Mouse (Mus musculus) lung, embryonic 15.5 days (tissue): ENCODE results near the gene Gm28053. TPM values are rescaled to one million over a fixed set of nuclear protein-coding genes. Genes with fewer than 3 reads are reported as not detected.
A peak's percentile ranks its signal among the peaks of the same experiment; 100 is the strongest.

Experiments
- ATAC-seq: fragments of 200-750 bp; cut with Nextera tagmentation; 2 replicates; pipeline ENCODE4 v1.8.0; 2017; ENCODE audit warnings: moderate number of reproducible peaks, borderline replicate concordance; ENCODE audit not compliant: low FRiP score, low TSS enrichment; ENCODE audit errors: extremely low read depth
- H3K27ac ChIP-seq: fragments of 300-500 bp; sonication (generic); 2 replicates; pipeline ENCODE4 v1.5.1; 2015; ENCODE audit warnings: moderate library complexity, mild to moderate bottlenecking, inconsistent platforms
- H3K27me3 ChIP-seq: fragments of 300-500 bp; sonication (generic); 2 replicates; pipeline ENCODE4 v1.6.1; 2015; ENCODE audit warnings: inconsistent platforms
- H3K36me3 ChIP-seq: fragments of 300-500 bp; sonication (generic); 2 replicates; pipeline ENCODE4 v1.6.1; 2015; ENCODE audit warnings: inconsistent platforms
- H3K4me1 ChIP-seq: fragments of 300-500 bp; sonication (generic); 2 replicates; pipeline ENCODE4 v1.6.1; 2015; ENCODE audit warnings: inconsistent platforms
- H3K4me2 ChIP-seq: fragments of 300-500 bp; sonication (generic); 2 replicates; pipeline ENCODE4 v1.6.1; 2015; ENCODE audit warnings: inconsistent platforms, mild to moderate bottlenecking, moderate library complexity
- H3K4me3 ChIP-seq: fragments of 300-500 bp; sonication (generic); 2 replicates; pipeline ENCODE4 v1.5.1; 2015; ENCODE audit warnings: mild to moderate bottlenecking, inconsistent platforms
- H3K9ac ChIP-seq: fragments of 300-500 bp; sonication (generic); 2 replicates; pipeline ENCODE4 v1.6.1; 2015; ENCODE audit warnings: inconsistent platforms
- H3K9me3 ChIP-seq: fragments of 300-500 bp; sonication (generic); 2 replicates; pipeline ENCODE4 v1.6.1; 2016; ENCODE audit warnings: inconsistent platforms
- WGBS: fragments of 180-500 bp; shearing (Covaris S2); methylation state at CpG from one replicate; pipeline ENCODE4 v1.1.7; 2015; 5-methylcytosine and 5-hydroxymethylcytosine counted together
- polyA plus RNA-seq: library from polyadenylated mRNA; unstranded; fragments of >200 nt; fragmentation: Nextera tagmentation; extraction: Ambion mirVana; gene quantifications from 2 replicates; pipeline ENCODE4 v1.2.1, GENCODE M21; 2015

The Gm28053 gene
- polyA plus RNA-seq, 1 experiment from 2014 or later, result 4.2 TPM

DNA sequence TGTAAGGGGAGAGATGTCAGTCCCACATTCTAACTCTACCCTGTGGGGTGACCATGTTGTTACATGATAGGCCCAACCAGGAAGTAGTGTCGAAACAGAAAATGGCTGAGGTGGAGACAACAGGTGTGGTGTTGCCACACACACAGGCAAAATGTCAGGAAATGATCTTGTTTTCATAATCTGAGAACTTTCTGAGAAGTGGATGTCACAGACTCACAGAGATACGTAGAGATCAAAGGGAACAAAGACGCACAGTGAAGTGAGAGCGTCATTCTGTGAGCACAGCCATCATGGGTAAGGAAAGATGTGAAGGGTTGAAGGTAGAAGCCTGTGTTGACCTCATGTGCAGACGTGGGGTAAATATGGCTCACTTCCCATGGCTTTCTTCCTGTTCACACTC, 9.4 kb downstream of the Gm28053 start:
- no peak for ATAC-seq
- WGBS, result 75% methylated on average over 5 of the region's 5 CpGs

DNA sequence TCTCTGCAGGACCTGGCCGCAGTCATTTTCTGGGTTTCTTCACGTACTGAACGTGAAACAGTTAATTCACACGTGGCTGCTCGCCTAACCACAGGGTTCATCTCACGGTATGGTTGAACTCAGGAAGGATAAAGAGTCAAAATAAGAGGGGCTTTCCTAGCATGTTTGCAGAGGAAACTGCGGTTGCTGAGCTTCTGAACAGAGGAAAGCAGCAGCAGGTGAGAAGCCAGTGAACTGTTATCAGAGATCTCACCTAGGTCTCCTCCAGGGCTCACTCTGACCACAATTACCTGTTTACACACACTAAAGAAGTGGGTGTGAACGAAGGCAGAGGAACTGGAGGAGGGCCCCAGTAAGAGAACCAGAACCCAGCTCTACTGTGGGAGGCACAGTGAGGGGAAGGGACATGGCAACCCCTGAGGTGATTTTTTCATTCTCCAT, 14.5 kb downstream of the Gm28053 start:
- H3K36me3 ChIP-seq, result no peaks in the 10 kb centered on the region
- H3K4me1 ChIP-seq, result no peaks in the 10 kb centered on the region
- H3K27me3 ChIP-seq, result no peaks in the 10 kb centered on the region
- no peak overlapping the region for H3K27ac ChIP-seq
- H3K4me2 ChIP-seq, result no peak overlapping the region
- H3K9ac ChIP-seq, result no peak overlapping the region
- H3K4me3 ChIP-seq, result no peak overlapping the region
- 39% methylated on average over 8 of the region's 8 CpGs for WGBS
- H3K9me3 ChIP-seq, result no peaks in the 10 kb centered on the region
- ATAC-seq, result no peak

More for the DNA sequence above, 9.4 kb downstream of the Gm28053 start:
- Histone ChIP-seq H3K9ac (no peak overlapping the region), H3K4me3 (no peak overlapping the region), H3K27ac (no peak overlapping the region), H3K4me2 (no peak overlapping the region), H3K4me1 (peaks cover 3% of the 10 kb centered on the region; the same call in 1 of the 2 replicates), H3K36me3 (no peaks in the 10 kb centered on the region), H3K27me3 (no peaks in the 10 kb centered on the region), H3K9me3 (no peaks in the 10 kb centered on the region)

DNA sequence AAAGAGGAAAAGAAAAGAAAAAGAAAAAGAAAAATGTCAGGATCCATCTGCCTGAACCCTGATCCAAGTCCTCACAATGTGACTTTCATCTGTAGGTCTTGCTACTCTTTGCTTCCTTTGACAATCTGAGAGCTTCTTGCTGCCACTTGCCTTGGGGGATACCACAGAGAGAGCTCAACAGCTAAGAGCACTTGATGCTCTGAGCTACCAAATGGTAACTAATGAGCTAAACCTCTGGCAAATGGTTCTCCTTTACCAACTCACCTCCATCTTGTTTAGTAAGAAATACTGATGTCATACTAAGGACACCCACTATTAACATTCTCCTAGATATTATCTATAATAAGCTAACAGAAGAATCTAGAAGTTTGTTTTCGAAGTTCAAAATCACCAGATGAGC, 15.3 kb downstream of the Gm28053 start:
- Histone ChIP-seq H3K27ac (no peak overlapping the region), H3K27me3 (no peaks in the 10 kb centered on the region), H3K9me3 (no peaks in the 10 kb centered on the region), H3K4me1 (no peaks in the 10 kb centered on the region), H3K4me3 (no peak overlapping the region), H3K36me3 (no peaks in the 10 kb centered on the region), H3K4me2 (no peak overlapping the region), H3K9ac (no peak overlapping the region)
- 78% methylated on average over 1 of the region's 1 CpGs for WGBS
- ATAC-seq, result no peak

DNA sequence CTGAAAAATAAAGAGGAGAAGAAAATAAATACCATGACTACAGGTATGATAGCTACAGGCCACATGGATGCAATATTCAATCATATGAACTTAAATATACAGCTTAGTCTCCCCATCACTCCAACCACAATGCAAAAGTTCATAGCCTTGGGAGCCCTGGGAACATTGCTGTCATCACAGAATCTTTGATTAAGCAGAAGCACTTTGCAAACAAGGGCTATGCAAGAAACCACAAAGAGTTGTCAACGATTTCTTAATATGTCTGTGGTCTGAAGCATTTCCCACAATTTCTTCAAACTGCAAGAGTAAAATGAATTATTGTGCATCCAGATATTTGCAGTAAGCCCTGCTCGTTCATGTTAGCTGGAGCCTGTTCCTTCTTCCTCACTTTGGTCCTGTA, 18.6 kb downstream of the Gm28053 start:
- no peak overlapping the region for H3K9ac ChIP-seq
- H3K4me3 ChIP-seq, result no peak overlapping the region
- no peak overlapping the region for H3K4me2 ChIP-seq
- no peaks in the 10 kb centered on the region for H3K36me3 ChIP-seq
- 59% methylated on average over 2 of the region's 2 CpGs for WGBS
- H3K9me3 ChIP-seq, result no peaks in the 10 kb centered on the region
- no peak for ATAC-seq
- peaks cover 12% of the 10 kb centered on the region for H3K4me1 ChIP-seq
- peaks cover 7% of the 10 kb centered on the region for H3K27me3 ChIP-seq
- H3K27ac ChIP-seq, result no peak overlapping the region

DNA sequence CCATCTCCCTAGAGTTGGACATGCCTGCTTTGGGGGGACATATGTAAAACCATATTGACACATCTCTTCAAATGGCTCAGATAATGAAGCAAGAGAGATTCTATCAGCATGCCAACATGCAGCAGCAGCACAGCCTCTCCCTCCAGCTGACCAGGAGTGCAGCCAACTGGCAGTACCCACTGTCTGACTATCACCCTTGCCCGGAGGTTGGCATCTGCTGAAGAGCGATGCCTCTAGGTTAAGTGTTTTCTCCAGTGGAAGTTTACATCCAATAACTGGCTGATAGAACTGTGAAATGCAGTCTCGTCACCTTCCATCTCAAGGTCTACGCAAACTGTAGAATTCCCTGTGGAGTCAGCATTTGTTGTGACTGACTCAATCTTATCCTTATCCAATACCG, 19.3 kb downstream of the Gm28053 start:
- Histone ChIP-seq H3K9me3 (no peaks in the 10 kb centered on the region), H3K27me3 (peaks cover 13% of the 10 kb centered on the region), H3K4me3 (no peak overlapping the region), H3K4me1 (peaks cover 18% of the 10 kb centered on the region), H3K9ac (no peak overlapping the region), H3K36me3 (no peaks in the 10 kb centered on the region), H3K4me2 (no peak overlapping the region), H3K27ac (no peak overlapping the region)
- ATAC-seq, result no peak
- 81% methylated on average over 5 of the region's 5 CpGs for WGBS

DNA sequence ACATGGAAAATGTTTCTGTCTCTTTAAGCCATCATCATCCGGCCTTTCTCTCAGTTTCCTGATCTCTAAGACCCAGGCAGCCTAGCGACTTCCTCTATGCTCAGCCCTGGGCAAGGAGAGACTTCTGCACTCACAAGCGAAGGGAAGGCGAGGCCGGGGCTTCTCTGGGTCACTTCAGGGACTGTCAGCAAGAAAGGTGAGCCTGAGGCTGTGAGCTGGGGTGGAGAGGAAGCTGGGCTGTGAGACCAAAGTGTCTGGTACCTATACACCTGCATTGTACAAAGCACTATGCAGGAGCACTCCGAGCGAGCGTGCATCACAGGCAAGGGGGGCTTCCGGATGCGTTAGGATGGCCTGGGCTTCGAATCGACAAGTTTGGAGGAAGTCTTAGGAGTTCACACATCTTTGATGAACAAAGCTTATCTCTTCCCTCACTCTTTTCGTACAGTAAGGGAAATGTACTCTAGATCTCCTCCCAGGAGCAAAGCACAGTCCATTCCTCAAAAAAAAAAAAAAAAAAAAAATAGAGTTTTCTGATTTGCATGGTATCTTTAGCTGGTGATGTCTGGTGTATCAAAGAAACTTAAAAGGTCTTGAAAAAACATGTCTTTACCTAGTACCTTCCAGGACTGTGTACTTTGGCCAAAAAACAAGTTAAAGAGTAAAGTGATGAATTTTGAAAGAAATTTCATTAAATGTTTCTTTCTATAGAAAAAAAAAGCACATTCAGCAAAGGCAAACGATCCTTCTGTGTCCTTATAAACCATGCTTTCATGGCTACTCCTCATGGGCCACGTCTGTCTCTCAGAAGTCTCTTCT, 20.8 kb downstream of the Gm28053 start, which contains the start of gene Gimap1:
Gene Gimap1 (plus strand): TSS at position 94 of the 819 bp plus-strand sequence.
- Histone ChIP-seq H3K9me3 (no peaks in the 10 kb centered on the region), H3K9ac (peak within 1 kb of the TSS; percentile 27; the same call in 1 of the 2 replicates), H3K4me3 (peak within 1 kb of the TSS; percentile 33), H3K27me3 (peaks cover 25% of the 10 kb centered on the region), H3K27ac (peak within 1 kb of the TSS; percentile 65; the same call in 1 of the 2 replicates), H3K4me2 (peak within 1 kb of the TSS; percentile 78), H3K36me3 (no peaks in the 10 kb centered on the region), H3K4me1 (peaks cover 24% of the 10 kb centered on the region)
- 58% methylated on average over 15 of the region's 15 CpGs for WGBS
- no peak for ATAC-seq

DNA sequence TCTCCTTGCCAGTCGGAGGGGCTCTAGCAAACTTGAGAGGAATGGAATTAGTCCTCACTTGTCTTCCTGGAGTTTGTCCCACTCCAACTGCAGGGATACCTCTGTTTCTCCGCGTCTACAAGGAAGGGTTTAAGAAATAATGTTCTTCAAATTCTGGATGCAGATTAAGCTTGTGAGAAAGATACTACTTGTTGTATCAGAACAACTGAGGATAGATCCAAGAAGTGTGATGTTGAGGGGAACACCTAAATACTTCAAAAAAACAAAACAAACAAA, 21.3 kb downstream of the Gm28053 start:
- Histone ChIP-seq H3K4me2 (peak overlapping the region; percentile 78), H3K27me3 (peaks cover 25% of the 10 kb centered on the region), H3K36me3 (no peaks in the 10 kb centered on the region), H3K27ac (peak overlapping the region; percentile 59; the same call in 1 of the 2 replicates), H3K9me3 (no peaks in the 10 kb centered on the region), H3K4me1 (peaks cover 24% of the 10 kb centered on the region), H3K9ac (no peak overlapping the region; the same call in 1 of the 2 replicates), H3K4me3 (peak overlapping the region; percentile 33)
- 74% methylated on average over 3 of the region's 3 CpGs for WGBS
- ATAC-seq, result no peak

DNA sequence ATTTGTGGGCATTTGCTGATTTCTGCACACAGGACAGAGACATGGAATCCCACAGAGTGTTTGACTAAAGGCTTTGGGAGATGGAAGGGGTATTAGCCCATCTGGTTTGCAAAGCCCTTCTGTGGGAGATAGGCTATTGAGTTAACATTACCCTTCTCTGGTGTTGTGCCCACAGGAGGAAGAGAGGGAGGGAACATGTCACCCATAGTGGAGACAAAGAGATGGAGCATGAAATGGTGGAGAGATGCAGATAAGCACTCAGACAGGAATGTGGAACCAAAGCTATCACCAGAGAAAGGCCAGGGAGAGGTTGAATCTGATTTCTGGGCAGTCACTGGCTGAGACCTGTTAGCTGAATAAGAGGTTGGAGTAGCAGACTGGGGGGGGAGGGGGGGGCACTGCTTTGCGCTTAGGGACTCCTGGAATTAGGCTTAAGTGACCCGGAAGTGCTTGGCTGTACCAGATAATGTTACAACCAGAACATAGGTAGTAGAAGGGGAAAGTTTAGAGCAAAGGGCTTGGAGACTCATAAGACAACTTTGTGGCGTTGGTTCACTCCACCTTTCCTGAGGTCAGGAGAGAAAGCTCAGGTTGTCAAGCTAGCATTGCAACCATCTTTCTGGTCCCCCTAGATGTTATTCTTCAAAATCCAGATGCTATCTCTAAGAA, 22.2 kb downstream of the Gm28053 start:
- H3K4me3 ChIP-seq, result peak overlapping the region; percentile 33
- ATAC-seq, result no peak
- WGBS, result 48% methylated on average over 3 of the region's 3 CpGs

DNA sequence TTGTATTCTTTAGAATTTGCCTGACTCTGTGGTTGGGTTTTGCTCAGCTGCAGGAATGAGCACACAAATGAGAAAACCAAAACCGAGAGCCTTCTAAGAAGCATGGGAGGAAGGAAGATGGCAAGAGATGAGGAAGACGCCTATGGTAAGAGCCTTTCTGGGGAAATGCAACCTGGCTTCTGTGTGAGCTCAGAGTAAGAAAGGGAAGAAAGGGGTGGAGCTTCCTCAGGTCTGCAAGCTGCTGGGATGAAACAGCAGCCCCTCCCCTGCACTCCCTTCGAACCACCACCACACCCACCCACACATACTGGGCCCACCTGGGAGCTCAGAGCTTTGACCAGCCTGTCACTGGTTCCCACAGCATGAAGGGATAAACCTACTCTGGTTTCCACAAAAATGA, 22.9 kb downstream of the Gm28053 start:
- no peak overlapping the region for H3K9ac ChIP-seq
- H3K27ac ChIP-seq, result peak overlapping the region; percentile 24; the same call in 1 of the 2 replicates
- H3K4me3 ChIP-seq, result no peak overlapping the region
- no peaks in the 10 kb centered on the region for H3K9me3 ChIP-seq
- peak overlapping the region; percentile 78 for H3K4me2 ChIP-seq
- peaks cover 25% of the 10 kb centered on the region for H3K27me3 ChIP-seq
- ATAC-seq, result no peak
- no peaks in the 10 kb centered on the region for H3K36me3 ChIP-seq
- peaks cover 28% of the 10 kb centered on the region for H3K4me1 ChIP-seq
- 26% methylated on average over 3 of the region's 3 CpGs for WGBS

More for the DNA sequence above, 22.2 kb downstream of the Gm28053 start:
- Histone ChIP-seq H3K4me1 (peaks cover 26% of the 10 kb centered on the region), H3K27me3 (peaks cover 25% of the 10 kb centered on the region), H3K9me3 (no peaks in the 10 kb centered on the region), H3K4me2 (peak overlapping the region; percentile 78), H3K9ac (0 out of 2 replicates have a peak overlapping the region, but pooled peaks have one; percentile 11), H3K36me3 (no peaks in the 10 kb centered on the region), H3K27ac (peak overlapping the region; percentile 59)

DNA sequence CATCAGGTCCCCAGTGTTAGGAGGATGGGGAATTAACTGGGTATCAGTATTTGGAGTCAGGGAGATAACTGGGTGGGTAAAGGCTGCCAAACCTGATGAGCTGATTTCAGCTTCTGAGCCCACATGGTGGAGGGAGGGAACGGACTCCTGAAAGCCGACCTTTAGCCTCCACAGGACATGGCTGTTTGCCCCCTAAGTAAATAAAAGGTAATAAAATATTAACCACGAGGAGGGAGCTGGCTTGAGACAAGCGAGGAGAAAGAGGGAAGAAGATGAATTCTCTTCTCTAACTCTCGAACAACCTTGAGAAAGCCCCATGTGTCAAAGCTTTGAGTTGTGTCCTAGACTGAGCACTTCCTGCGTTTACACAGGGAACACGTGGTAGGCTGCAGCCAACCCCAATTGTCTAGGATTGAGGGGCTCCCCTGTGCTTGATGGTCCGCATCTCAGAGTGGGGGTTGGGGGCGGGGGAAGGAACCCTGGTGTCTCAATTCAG, 23.4 kb downstream of the Gm28053 start:
- no peaks in the 10 kb centered on the region for H3K36me3 ChIP-seq
- peaks cover 31% of the 10 kb centered on the region for H3K4me1 ChIP-seq
- 12% methylated on average over 9 of the region's 9 CpGs for WGBS
- H3K9ac ChIP-seq, result no peak overlapping the region
- no peak for ATAC-seq
- no peaks in the 10 kb centered on the region for H3K9me3 ChIP-seq
- H3K4me2 ChIP-seq, result peak overlapping the region; percentile 78
- H3K4me3 ChIP-seq, result 0 out of 2 replicates have a peak overlapping the region, but pooled peaks have one; percentile 41
- peaks cover 25% of the 10 kb centered on the region for H3K27me3 ChIP-seq
- no peak overlapping the region for H3K27ac ChIP-seq

DNA sequence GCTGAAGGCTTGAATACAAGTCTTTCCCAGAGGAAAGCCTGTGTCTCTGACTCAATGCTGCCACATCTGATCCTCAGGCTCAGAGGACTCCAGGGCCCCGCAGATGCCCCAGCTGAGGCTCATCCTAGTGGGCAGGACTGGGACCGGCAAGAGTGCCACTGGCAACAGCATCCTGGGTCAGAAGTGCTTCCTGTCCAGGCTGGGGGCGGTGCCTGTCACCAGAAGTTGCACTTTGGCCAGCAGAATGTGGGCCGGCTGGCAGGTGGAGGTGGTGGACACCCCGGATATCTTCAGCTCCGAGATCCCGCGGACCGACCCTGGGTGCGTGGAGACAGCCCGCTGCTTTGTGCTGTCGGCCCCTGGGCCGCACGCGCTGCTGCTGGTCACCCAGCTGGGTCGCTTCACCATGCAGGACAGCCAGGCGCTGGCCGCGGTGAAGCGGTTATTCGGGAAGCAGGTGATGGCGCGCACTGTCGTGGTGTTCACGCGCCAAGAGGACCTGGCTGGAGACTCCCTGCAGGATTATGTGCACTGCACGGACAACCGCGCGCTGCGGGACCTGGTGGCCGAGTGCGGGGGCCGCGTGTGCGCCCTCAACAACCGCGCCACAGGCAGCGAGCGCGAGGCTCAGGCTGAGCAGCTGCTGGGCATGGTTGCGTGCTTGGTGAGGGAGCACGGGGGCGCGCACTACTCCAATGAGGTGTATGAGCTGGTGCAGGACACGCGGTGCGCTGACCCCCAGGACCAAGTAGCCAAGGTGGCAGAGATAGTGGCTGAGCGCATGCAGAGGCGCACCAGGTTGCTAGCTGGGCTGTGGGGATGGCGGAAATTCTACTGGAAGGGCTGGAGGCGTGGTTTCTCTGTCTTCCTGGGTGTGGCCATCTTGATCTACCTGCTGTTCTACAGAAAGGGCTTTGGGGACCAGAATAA, 24.3 kb downstream of the Gm28053 start:
- Histone ChIP-seq H3K27me3 (peaks cover 25% of the 10 kb centered on the region), H3K27ac (0 out of 2 replicates have a peak overlapping the region, but pooled peaks have one; percentile 29), H3K4me1 (peaks cover 39% of the 10 kb centered on the region), H3K9me3 (no peaks in the 10 kb centered on the region), H3K4me2 (peak overlapping the region; percentile 78), H3K36me3 (no peaks in the 10 kb centered on the region), H3K9ac (peak overlapping the region; percentile 28; the same call in 1 of the 2 replicates), H3K4me3 (peak overlapping the region; percentile 41)
- 5% methylated on average over 52 of the region's 52 CpGs for WGBS
- no peak for ATAC-seq
